Mouse (Mus musculus): Measurements from ENCODE around the gene Zmiz2. TPM values are rescaled to one million over a fixed set of nuclear protein-coding genes. Genes with fewer than 3 reads are reported as not detected.
A peak's percentile ranks its signal among the peaks of the same experiment; 100 is the strongest.

Gene Zmiz2
- polyA plus RNA-seq, 1 experiment from 2014 or later = 9.3 TPM

- Histone ChIP-seq H3K4me2 (ENCODE audit: low read depth, low read length) (no peak overlapping the region), H3K27me3 (replicated peaks; ENCODE audit: control insufficient read depth, insufficient read depth, low read length) (no peaks in the 10 kb centered on the region), H3K36me3 (ENCODE audit: control insufficient read depth, insufficient read depth, low read length) (peaks cover 10% of the 10 kb centered on the region; the same call in 1 of the 2 replicates), H3K9me3 (ENCODE audit: control insufficient read depth, low read length) (no peaks in the 10 kb centered on the region; the same call in 1 of the 2 replicates), H3K27ac (ENCODE audit: low read length) (no peak overlapping the region), H3K4me1 (ENCODE audit: control insufficient read depth, insufficient read depth, low read length) (no peaks in the 10 kb centered on the region), H3K9ac (ENCODE audit: low read depth, low read length) (no peak overlapping the region), H3K4me3 (ENCODE audit: low read length) (no peak overlapping the region)
- WGBS = 74% methylated on average over 8 of the region's 8 CpGs
- ATAC-seq = peak; percentile 24; the same call in 1 of the 2 replicates
Measured at GRCm38 (mm10) chr11:6436442-6436841, 47.6 kb downstream of the Zmiz2 start.

- H3K4me3 ChIP-seq (ENCODE audit: low read length) = no peak overlapping the region
- no peak overlapping the region for H3K4me2 ChIP-seq (ENCODE audit: low read depth, low read length)
- ATAC-seq = no peak
- peaks cover 10% of the 10 kb centered on the region; the same call in 1 of the 2 replicates for H3K36me3 ChIP-seq (ENCODE audit: control insufficient read depth, insufficient read depth, low read length)
- 95% methylated on average over 2 of the region's 2 CpGs for WGBS
- no peaks in the 10 kb centered on the region; the same call in 1 of the 2 replicates for H3K9me3 ChIP-seq (ENCODE audit: control insufficient read depth, low read length)
- H3K27ac ChIP-seq (ENCODE audit: low read length) = no peak overlapping the region
- no peak overlapping the region for H3K9ac ChIP-seq (ENCODE audit: low read depth, low read length)
- no peaks in the 10 kb centered on the region for H3K4me1 ChIP-seq (ENCODE audit: control insufficient read depth, insufficient read depth, low read length)
- H3K27me3 ChIP-seq (replicated peaks; ENCODE audit: control insufficient read depth, insufficient read depth, low read length) = no peaks in the 10 kb centered on the region
Measured at GRCm38 (mm10) chr11:6437667-6438066, 48.8 kb downstream of the Zmiz2 start.

GRCm38 (mm10) chr11:6440171-6440570 is 51.3 kb downstream of the Zmiz2 start:
- ATAC-seq = no peak
- peaks cover 10% of the 10 kb centered on the region; the same call in 1 of the 2 replicates for H3K36me3 ChIP-seq (ENCODE audit: control insufficient read depth, insufficient read depth, low read length)
- no peaks in the 10 kb centered on the region; the same call in 1 of the 2 replicates for H3K9me3 ChIP-seq (ENCODE audit: control insufficient read depth, low read length)
- no peak overlapping the region for H3K4me3 ChIP-seq (ENCODE audit: low read length)
- no peaks in the 10 kb centered on the region for H3K4me1 ChIP-seq (ENCODE audit: control insufficient read depth, insufficient read depth, low read length)
- H3K27me3 ChIP-seq (replicated peaks; ENCODE audit: control insufficient read depth, insufficient read depth, low read length) = no peaks in the 10 kb centered on the region
- 91% methylated on average over 4 of the region's 4 CpGs for WGBS
- H3K27ac ChIP-seq (ENCODE audit: low read length) = no peak overlapping the region
- no peak overlapping the region for H3K4me2 ChIP-seq (ENCODE audit: low read depth, low read length)
- no peak overlapping the region for H3K9ac ChIP-seq (ENCODE audit: low read depth, low read length)

GRCm38 (mm10) chr11:6442566-6442965 is 53.7 kb downstream of the Zmiz2 start:
- no peak overlapping the region for H3K4me2 ChIP-seq (ENCODE audit: low read depth, low read length)

GRCm38 (mm10) chr11:6443102-6443501 is 54.2 kb downstream of the Zmiz2 start:
- H3K9me3 ChIP-seq (ENCODE audit: control insufficient read depth, low read length) = no peaks in the 10 kb centered on the region; the same call in 1 of the 2 replicates
- peak overlapping the region; percentile 95 for H3K27ac ChIP-seq (ENCODE audit: low read length)
- peak overlapping the region; percentile 93 for H3K9ac ChIP-seq (ENCODE audit: low read depth, low read length)
- 41% methylated on average over 4 of the region's 4 CpGs for WGBS
- no peaks in the 10 kb centered on the region for H3K27me3 ChIP-seq (replicated peaks; ENCODE audit: control insufficient read depth, insufficient read depth, low read length)
- no peak for ATAC-seq
- H3K4me2 ChIP-seq (ENCODE audit: low read depth, low read length) = peak overlapping the region; percentile 66
- no peaks in the 10 kb centered on the region for H3K36me3 ChIP-seq (ENCODE audit: control insufficient read depth, insufficient read depth, low read length)
- no peaks in the 10 kb centered on the region for H3K4me1 ChIP-seq (ENCODE audit: control insufficient read depth, insufficient read depth, low read length)
- H3K4me3 ChIP-seq (ENCODE audit: low read length) = peak overlapping the region; percentile 81

More at GRCm38 (mm10) chr11:6442566-6442965, 53.7 kb downstream of the Zmiz2 start:
- no peaks in the 10 kb centered on the region; the same call in 1 of the 2 replicates for H3K9me3 ChIP-seq (ENCODE audit: control insufficient read depth, low read length)
- no peak overlapping the region for H3K4me3 ChIP-seq (ENCODE audit: low read length)
- H3K4me1 ChIP-seq (ENCODE audit: control insufficient read depth, insufficient read depth, low read length) = no peaks in the 10 kb centered on the region
- no peak overlapping the region for H3K9ac ChIP-seq (ENCODE audit: low read depth, low read length)
- ATAC-seq = no peak
- peaks cover 3% of the 10 kb centered on the region; the same call in 1 of the 2 replicates for H3K36me3 ChIP-seq (ENCODE audit: control insufficient read depth, insufficient read depth, low read length)
- WGBS = 78% methylated on average over 4 of the region's 4 CpGs
- no peaks in the 10 kb centered on the region for H3K27me3 ChIP-seq (replicated peaks; ENCODE audit: control insufficient read depth, insufficient read depth, low read length)
- no peak overlapping the region for H3K27ac ChIP-seq (ENCODE audit: low read length)

- peak overlapping the region; percentile 95 for H3K27ac ChIP-seq (ENCODE audit: low read length)
- H3K27me3 ChIP-seq (replicated peaks; ENCODE audit: control insufficient read depth, insufficient read depth, low read length) = no peaks in the 10 kb centered on the region
- under 1% methylated on average over 10 of the region's 10 CpGs for WGBS
- peak overlapping the region; percentile 66 for H3K4me2 ChIP-seq (ENCODE audit: low read depth, low read length)
- H3K9me3 ChIP-seq (ENCODE audit: control insufficient read depth, low read length) = no peaks in the 10 kb centered on the region; the same call in 1 of the 2 replicates
- ATAC-seq = no peak
- H3K9ac ChIP-seq (ENCODE audit: low read depth, low read length) = peak overlapping the region; percentile 93
- H3K4me3 ChIP-seq (ENCODE audit: low read length) = peak overlapping the region; percentile 81
- no peaks in the 10 kb centered on the region for H3K36me3 ChIP-seq (ENCODE audit: control insufficient read depth, insufficient read depth, low read length)
- H3K4me1 ChIP-seq (ENCODE audit: control insufficient read depth, insufficient read depth, low read length) = no peaks in the 10 kb centered on the region
Measured at GRCm38 (mm10) chr11:6443727-6444076, 54.8 kb downstream of the Zmiz2 start.

- Histone ChIP-seq H3K27ac (ENCODE audit: low read length) (peak within 1 kb of the TSS; percentile 95), H3K9me3 (ENCODE audit: control insufficient read depth, low read length) (no peaks in the 10 kb centered on the region; the same call in 1 of the 2 replicates), H3K4me3 (ENCODE audit: low read length) (peak within 1 kb of the TSS; percentile 81), H3K36me3 (ENCODE audit: control insufficient read depth, insufficient read depth, low read length) (no peaks in the 10 kb centered on the region), H3K4me1 (ENCODE audit: control insufficient read depth, insufficient read depth, low read length) (no peaks in the 10 kb centered on the region), H3K4me2 (ENCODE audit: low read depth, low read length) (peak within 1 kb of the TSS; percentile 67), H3K9ac (ENCODE audit: low read depth, low read length) (peak within 1 kb of the TSS; percentile 93), H3K27me3 (replicated peaks; ENCODE audit: control insufficient read depth, insufficient read depth, low read length) (no peaks in the 10 kb centered on the region)
- peak; percentile 99 for ATAC-seq
- WGBS = under 1% methylated on average over 77 of the region's 80 CpGs
Measured at GRCm38 (mm10) chr11:6444077-6444853, 55.4 kb downstream of the Zmiz2 start, which contains the start of gene H2afv. Gene H2afv, minus strand, starts transcription at chr11:6444443.

GRCm38 (mm10) chr11:6445441-6445840 is 56.6 kb downstream of the Zmiz2 start:
- WGBS = 82% methylated on average over 4 of the region's 4 CpGs
- H3K27ac ChIP-seq (ENCODE audit: low read length) = no peak overlapping the region
- ATAC-seq = no peak
- no peaks in the 10 kb centered on the region for H3K27me3 ChIP-seq (replicated peaks; ENCODE audit: control insufficient read depth, insufficient read depth, low read length)
- H3K9ac ChIP-seq (ENCODE audit: low read depth, low read length) = no peak overlapping the region
- H3K36me3 ChIP-seq (ENCODE audit: control insufficient read depth, insufficient read depth, low read length) = no peaks in the 10 kb centered on the region
- H3K4me3 ChIP-seq (ENCODE audit: low read length) = no peak overlapping the region
- H3K4me1 ChIP-seq (ENCODE audit: control insufficient read depth, insufficient read depth, low read length) = no peaks in the 10 kb centered on the region
- H3K4me2 ChIP-seq (ENCODE audit: low read depth, low read length) = no peak overlapping the region
- H3K9me3 ChIP-seq (ENCODE audit: control insufficient read depth, low read length) = no peaks in the 10 kb centered on the region; the same call in 1 of the 2 replicates

- 84% methylated on average over 7 of the region's 7 CpGs for WGBS
- ATAC-seq = no peak
Measured at GRCm38 (mm10) chr11:6445951-6446350, 57.1 kb downstream of the Zmiz2 start.

More at GRCm38 (mm10) chr11:6445951-6446350, 57.1 kb downstream of the Zmiz2 start:
- Histone ChIP-seq H3K4me1 (ENCODE audit: control insufficient read depth, insufficient read depth, low read length) (no peaks in the 10 kb centered on the region), H3K9ac (ENCODE audit: low read depth, low read length) (no peak overlapping the region), H3K9me3 (ENCODE audit: control insufficient read depth, low read length) (no peaks in the 10 kb centered on the region; the same call in 1 of the 2 replicates), H3K27me3 (replicated peaks; ENCODE audit: control insufficient read depth, insufficient read depth, low read length) (no peaks in the 10 kb centered on the region), H3K4me2 (ENCODE audit: low read depth, low read length) (no peak overlapping the region), H3K27ac (ENCODE audit: low read length) (no peak overlapping the region), H3K4me3 (ENCODE audit: low read length) (no peak overlapping the region), H3K36me3 (ENCODE audit: control insufficient read depth, insufficient read depth, low read length) (no peaks in the 10 kb centered on the region)
